Mouse (Mus musculus) cerebellum, adult 2 months (tissue): ENCODE data around the gene Tcf7l2.

Experiments used
- CTCF ChIP-seq: fragments of 200-500 bp; IDR thresholded peaks from 2 replicates; pipeline ENCODE4 v1.5.1; 2011; ENCODE audit warnings: low read depth, mild to moderate bottlenecking, control low read depth, low read length, moderate library complexity, borderline replicate concordance; ENCODE audit not compliant: insufficient read depth
- POLR2A ChIP-seq: fragments of 200-500 bp; IDR thresholded peaks from 2 replicates; pipeline ENCODE4 v1.6.1; 2011; ENCODE audit warnings: low read length, control low read depth, borderline replicate concordance; ENCODE audit not compliant: insufficient read depth

DNA sequence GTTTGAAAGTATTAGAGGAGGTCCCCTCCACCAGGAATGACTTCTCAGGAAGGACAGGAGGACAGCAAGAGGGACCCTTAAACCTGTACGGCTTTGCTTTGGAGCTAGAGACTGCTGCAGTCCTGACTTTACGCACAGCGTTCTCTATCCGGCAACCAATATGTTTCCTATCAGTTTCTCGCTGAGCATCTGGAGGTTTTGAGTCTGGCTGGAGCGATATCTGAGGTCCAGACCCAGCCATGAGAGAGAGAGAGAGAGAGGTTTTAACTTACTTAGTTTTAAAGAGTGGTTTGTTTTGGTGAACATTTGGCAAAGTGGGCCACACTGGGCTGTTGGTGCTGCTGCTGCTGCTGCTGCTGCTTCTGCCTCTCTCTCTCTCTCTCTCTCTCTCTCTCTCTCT, 7.2 kb downstream of the Tcf7l2 start:
- TF ChIP-seq CTCF (no peak), POLR2A (no peak)
